Mouse (Mus musculus) embryonic stem cell, embryonic (primary cell): ENCODE results near the gene 1700029J07Rik.

Experiments used
- CTCF ChIA-PET, 4 experiments: fragments of 300-600 bp in 2 of 4; fragments of 350-600 bp in 2 of 4; sonication (Branson Sonifier 250); formaldehyde crosslinking; loops; one replicate each; lab custom pipeline; 2022; ENCODE audit warnings: inconsistent platforms in 2 of 4; lab: Charles Lee
- POLR2A ChIA-PET, 4 experiments: fragments of 300-600 bp in 2 of 4; fragments of 350-600 bp in 2 of 4; sonication (Branson Sonifier 250); formaldehyde crosslinking; loops; one replicate each; lab custom pipeline; 2022; ENCODE audit warnings: antibody characterized with exemption in 4 of 4, inconsistent platforms in 1 of 4; lab: Charles Lee

Gene 1700029J07Rik

DNA sequence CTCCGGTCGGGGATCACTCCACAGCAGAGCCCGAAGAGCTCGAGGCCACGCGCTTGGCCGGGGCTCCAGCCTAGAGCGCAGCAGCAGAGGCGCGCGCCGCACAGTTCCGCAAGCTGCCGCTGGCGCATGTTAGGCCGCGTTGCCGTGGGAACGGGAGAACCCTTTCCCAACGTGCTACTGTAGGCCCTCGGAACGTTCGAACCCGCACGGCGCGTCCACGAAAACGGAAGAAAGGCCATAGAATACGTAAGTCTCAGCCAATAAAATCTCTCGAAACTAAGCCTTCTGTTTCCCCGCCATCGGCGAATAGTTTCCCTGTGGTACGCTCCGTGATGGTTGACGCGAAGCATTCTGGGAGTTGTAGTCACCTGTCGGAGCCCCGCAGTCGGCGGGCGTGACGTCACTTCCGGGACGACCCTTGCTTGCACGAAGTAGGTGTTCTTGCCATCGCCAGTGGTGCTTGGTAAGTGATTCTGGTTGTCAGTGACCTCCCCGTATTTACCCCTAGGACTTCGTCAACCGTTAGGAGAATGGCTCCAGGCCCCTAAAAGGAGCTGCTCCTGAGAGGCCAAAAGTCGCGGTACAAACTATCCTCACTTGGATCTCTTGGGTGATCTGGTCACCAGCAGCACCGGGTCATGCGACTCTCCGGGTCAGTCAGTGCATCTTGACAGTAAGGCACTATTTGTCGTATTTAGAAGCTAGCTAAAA is at the start of gene 1700029J07Rik, which contains the start of gene Ufsp2:
1700029J07Rik (minus strand) TSS at position 127 of the 711 bp plus-strand sequence.
Ufsp2 (plus strand) TSS at position 403 of the 711 bp plus-strand sequence.
- CTCF ChIA-PET = interaction anchor here in 2 of 4 experiments (0.6 to 0.7 kb wide), 3 partner anchors 134 to 244 kb away, joined by 3 to 6 read pairs (median 5); no protein-coding TSS in a partner anchor
- POLR2A ChIA-PET = interaction anchor here in 3 of 4 experiments (0.7 to 3.3 kb wide), 14 partner anchors 21 to 236 kb away, joined by 3 to 27 read pairs (median 4); partner anchors contain the start of genes Lrp2bp (in 2 of the 3) and Slc25a4 (in 2 of the 3)

DNA sequence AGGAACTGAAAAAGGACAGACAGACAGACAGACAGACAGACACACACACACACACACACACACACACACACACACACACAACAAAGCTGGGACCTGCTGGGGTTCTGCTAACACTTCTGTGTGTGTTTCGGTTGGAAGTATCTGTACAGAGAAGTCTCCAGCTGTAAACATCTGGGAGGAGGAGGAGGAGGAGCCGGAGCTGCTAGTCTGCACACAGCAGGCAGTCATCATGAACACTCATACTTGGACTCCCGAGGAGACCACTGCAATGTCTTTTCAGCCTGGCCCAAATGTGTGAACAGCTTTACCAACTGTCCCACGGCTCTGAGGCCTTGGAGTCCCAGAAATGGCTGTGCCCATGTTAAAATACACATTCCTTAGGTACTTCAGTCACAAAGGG is 49.3 kb upstream of the 1700029J07Rik start:
- POLR2A ChIA-PET = interaction anchor here in 2 of 4 experiments (1.2 to 2.0 kb wide), 2 partner anchors 11 to 25 kb away, joined by 3 to 6 read pairs; partner anchors contain the start of gene Lrp2bp (in 1 of the 2)
- CTCF ChIA-PET = no interaction called here

DNA sequence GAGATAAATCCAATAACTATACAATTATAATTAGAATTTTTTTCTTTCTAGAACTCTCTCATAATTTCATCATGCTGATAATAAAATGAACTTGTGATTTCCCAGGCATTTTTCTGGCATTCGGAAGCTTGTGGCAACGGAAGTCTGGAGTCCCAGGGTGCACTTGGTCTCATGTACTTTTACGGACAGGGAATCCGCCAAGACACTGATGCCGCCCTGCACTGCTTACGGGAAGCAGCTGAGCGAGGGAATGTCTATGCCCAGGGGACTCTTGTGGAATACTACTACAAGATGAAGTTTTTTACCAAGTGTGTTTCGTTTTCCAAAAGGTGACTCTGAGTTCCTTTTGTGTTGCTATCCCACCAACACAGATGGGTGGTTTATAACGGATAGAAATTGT is 47.7 kb upstream of the 1700029J07Rik start:
- POLR2A ChIA-PET = interaction anchor here in 1 of 4 experiments (1.2 to 2.0 kb wide), 2 partner anchors 12 to 23 kb away, joined by 6 read pairs; partner anchors contain the start of gene Lrp2bp
- CTCF ChIA-PET = interaction anchor here in 1 of 4 experiments (0.6 kb wide), 1 partner anchor 1465 kb away, joined by 4 read pairs; no protein-coding TSS in a partner anchor

DNA sequence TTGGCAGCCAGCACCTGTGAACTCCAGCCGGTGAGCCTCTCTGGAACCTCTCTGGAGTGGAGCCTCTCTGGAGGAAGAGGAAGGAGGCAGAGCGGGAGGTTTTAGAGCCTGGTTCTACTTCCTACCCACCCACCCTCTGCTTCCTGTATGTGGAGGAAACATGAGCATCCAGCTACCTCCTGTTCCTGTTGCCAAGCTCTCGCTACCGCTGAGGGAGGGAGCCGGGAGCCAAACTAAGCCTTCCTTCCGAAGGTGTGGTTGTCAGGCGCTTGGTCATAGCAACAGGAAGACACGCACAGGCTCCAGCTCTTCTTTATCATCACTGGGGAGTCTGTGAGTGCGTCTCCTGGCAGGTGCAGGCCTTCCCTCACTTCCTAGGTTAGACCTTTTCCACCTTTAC is 47.2 kb upstream of the 1700029J07Rik start:
- ChIA-PET CTCF (interaction anchor here in 1 of 4 experiments (0.6 kb wide), 1 partner anchor 1466 kb away, joined by 4 read pairs; no protein-coding TSS in a partner anchor), POLR2A (interaction anchor here in 2 of 4 experiments (0.5 to 1.2 kb wide), 2 partner anchors 11 to 891 kb away, joined by 3 to 6 read pairs; no protein-coding TSS in a partner anchor)

DNA sequence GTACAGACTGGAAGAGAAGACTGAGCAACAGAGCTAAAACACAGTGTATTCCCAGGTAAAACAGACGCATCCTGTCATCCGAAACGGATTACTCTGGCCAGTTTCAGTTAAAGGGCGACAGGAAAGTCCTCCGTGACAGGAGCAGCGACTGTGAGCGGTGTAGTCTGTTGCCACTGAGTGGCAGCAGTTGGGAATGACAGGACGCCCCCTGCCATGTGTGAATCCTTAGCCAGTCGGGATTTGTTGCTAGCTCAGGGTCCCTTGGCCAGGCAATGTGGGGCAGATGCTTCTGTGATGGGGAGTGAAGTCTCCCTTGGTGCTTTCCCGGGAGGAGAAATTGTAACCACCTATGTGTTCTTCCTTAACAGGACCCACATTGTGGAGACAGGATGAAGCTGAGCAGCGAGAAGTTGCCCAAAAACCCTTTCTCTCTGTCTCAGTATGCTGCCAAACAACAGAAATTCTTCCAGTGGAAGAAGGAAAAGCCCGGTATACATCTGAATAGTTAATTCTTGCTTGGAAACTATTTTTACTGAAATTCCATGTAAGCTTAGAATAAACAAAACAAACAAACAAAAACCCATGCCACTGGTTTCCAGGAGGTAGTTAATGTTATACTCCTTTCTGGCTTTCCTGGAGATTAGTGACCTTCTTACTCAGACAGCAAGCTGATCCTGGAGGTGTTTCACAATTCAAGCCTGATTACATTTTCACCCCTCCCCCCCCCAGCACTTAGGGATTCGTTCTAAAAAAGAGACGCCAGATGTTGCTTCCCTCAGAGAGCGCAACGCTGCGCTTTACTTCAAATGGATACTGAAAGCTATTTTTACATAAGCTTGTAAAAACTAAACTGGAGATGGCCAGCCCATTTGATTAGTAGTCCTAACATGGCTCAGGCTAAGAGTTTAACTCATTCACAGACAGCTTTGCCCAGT is 36.0 kb upstream of the 1700029J07Rik start:
- CTCF ChIA-PET = interaction anchor here in 2 of 4 experiments (0.6 to 1.4 kb wide), 3 partner anchors 12 to 502 kb away, joined by 3 to 5 read pairs (median 3); partner anchors contain the start of gene Lrp2bp (in 1 of the 2)
- POLR2A ChIA-PET = interaction anchor here in 2 of 4 experiments (0.8 to 2.4 kb wide), 8 partner anchors 9 to 200 kb away, joined by 3 to 17 read pairs (median 6); partner anchors contain the start of genes Slc25a4 (in 2 of the 2), 1700029J07Rik (in 1 of the 2), Lrp2bp (in 1 of the 2) and Ufsp2 (in 1 of the 2)

DNA sequence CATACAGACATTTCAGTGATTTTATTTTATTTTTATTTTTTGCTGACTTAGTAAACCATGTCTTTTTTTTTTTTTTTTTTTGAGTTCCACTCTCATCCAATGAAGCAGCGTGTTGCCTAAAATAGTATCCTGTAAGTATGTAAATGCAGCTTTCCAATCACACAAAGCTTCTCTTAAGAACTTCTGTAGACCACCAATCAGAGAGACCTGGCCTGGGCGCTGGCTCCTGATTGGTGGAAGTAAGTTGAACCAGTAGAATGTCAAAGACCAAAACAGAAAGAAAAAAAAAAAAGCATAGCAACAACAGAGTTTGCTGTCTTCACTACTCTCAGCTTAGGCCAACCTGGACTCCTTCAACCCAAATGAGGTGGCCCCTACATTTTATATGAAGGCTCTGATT is 35.3 kb upstream of the 1700029J07Rik start:
- POLR2A ChIA-PET = interaction anchor here in 2 of 4 experiments (0.6 to 2.4 kb wide), 10 partner anchors 9 to 1072 kb away, joined by 3 to 17 read pairs (median 4); partner anchors contain the start of genes Slc25a4 (in 2 of the 2), 1700029J07Rik (in 1 of the 2), Lrp2bp (in 1 of the 2) and Ufsp2 (in 1 of the 2)

DNA sequence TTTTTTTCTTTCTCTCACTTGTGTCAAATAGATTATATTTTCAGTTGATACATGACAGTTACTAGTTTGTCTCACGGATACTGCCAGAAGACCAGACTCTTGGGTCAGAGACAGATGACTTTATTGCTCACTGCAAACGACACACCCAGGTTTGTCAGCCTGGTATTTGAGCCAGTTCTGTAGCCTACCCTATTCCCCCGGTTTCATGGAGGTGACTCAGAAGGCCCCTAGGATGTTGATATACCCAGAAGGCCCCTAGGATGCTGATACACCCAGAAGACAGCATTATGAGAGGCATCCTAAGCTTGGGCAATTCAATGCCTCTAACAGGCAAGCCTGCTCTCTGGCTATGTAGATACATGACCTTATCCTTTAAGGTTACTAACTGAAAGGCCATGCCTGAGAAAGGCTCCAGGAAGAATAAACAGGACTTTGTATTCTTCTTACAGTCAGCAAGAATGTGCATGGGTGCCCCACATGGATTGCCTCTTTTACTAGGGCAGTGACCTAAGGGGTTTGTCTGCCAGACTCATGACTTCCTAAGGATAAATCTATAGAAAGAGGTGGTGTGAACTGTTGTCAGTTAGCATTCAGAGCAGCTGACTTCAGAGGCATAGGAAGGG is 32.1 kb upstream of the 1700029J07Rik start:
- ChIA-PET CTCF (interaction anchor here in 1 of 4 experiments (0.7 kb wide), 1 partner anchor 1116 kb away, joined by 3 read pairs; no protein-coding TSS in a partner anchor), POLR2A (no interaction called here)

More for the DNA sequence above, 35.3 kb upstream of the 1700029J07Rik start:
- CTCF ChIA-PET = interaction anchor here in 2 of 4 experiments (0.6 to 1.4 kb wide), 3 partner anchors 10 to 661 kb away, joined by 4 to 8 read pairs (median 5); partner anchors contain the start of gene Lrp2bp (in 1 of the 2)

DNA sequence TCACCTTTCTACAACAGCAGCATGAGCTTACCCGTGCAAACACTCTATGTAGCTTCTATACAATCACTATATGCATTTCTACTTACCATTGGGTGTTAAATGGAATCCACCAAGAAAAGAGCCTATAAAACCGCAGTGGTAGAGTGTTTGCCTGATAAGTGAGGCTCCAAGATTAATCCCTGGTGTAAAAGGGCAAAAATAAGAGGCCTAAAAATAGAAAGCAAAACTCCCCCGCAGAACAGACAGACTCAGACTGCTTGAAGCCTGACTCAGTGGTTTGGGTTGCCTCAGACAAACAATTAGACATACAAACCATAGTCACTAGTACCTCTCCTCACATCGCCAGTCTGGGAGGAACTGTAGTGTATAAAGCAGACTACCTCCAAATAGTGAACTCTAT is 30.5 kb upstream of the 1700029J07Rik start, which contains the start of gene Ankrd37:
Ankrd37 (minus strand) TSS at position 112 of the 400 bp plus-strand sequence.
- CTCF ChIA-PET = no interaction called here

DNA sequence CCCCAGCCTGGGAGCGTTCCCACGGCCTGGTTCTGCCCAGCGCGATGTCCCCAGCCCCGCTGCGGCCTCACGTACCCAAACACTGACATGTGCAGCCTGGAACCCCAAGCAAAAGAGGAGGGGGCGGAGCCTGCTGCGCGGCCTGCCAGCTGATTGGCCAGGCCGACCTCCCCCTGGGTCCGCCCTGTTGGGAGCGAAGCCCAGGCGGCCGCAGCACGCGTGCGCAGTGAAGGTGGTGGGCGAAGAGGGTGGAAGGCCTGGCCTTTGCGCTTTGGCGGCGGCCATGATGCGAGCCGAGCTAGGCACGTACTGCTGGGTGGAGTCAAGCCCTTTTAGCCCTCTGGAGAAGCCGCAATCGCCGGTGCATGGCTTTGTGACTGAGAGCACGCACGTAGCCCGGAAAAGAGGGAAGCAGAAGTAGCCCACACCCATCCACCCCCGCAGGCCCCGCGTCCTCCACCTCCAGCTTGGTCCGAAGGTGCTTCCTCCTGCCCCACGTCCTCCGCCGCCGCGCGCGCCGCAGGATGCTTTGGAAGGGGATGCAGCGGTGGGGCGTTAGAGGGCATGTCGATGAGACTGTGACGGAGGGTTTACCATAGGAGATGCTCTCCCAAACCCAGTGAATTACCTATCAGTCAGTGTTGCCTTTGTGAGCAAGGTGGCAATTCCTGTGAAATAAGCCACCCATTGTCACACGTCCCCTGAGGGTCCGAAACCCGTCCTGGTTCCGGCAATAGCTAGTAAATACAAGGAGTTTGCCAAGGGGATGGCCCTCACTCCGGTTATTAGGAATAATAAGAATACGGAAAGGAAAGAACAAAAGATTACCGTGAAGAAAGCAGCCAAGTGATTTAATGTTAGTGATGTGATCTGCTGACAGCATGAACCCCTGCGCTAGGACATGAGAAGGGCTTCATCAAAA is 25.0 kb upstream of the 1700029J07Rik start:
- POLR2A ChIA-PET = interaction anchor here in 3 of 4 experiments (0.6 to 2.7 kb wide), 30 partner anchors 8 to 617 kb away, joined by 3 to 27 read pairs (median 4); partner anchors contain the start of genes 1700029J07Rik (in 3 of the 3), Ufsp2 (in 3 of the 3), Slc25a4 (in 2 of the 3) and Acsl1 (in 1 of the 3)

More for the DNA sequence above, 30.5 kb upstream of the 1700029J07Rik start, which contains the start of gene Ankrd37:
- POLR2A ChIA-PET = no interaction called here

DNA sequence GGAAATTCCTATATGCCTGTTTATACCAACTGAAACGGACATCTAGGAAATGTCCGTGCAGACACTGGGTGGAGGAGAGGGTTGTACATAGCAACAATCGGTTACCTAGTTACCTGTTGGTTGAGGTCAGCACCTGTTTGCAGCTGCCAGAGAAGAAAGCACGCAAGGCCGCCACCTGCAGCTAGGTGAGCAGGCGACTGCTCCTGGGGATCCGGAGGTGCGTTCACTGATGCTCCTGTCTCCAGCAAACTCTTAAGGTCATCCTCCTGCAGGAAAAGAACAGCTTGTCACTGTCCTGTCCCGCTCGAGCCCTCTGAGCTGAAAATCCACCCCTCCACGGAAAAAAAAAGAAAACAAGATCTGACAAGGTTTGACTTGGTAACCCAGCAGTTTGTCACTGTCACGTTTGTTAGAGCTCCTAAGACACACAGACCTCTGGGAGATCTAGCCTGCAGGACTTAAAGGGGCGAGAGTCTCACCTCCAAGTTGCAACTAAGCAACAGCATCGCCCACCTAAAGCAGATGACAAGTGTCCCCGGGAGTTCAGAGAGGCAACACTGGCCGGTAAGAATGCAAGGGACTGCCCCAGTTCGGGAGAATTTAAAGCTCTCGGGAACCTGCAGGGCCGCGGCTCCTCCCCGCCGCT is 24.2 kb upstream of the 1700029J07Rik start, which contains the start of gene Lrp2bp:
Lrp2bp (plus strand) TSS at position 166 of the 646 bp plus-strand sequence.
- CTCF ChIA-PET = interaction anchor here in 2 of 4 experiments (0.7 to 1.4 kb wide), 5 partner anchors 11 to 600 kb away, joined by 3 to 5 read pairs (median 4); no protein-coding TSS in a partner anchor
- POLR2A ChIA-PET = interaction anchor here in 3 of 4 experiments (0.7 to 2.7 kb wide), 25 partner anchors 8 to 618 kb away, joined by 3 to 27 read pairs (median 5); partner anchors contain the start of genes 1700029J07Rik (in 3 of the 3), Ufsp2 (in 3 of the 3), Slc25a4 (in 2 of the 3) and Acsl1 (in 1 of the 3)

More for the DNA sequence above, 25.0 kb upstream of the 1700029J07Rik start:
- CTCF ChIA-PET = interaction anchor here in 3 of 4 experiments (0.6 to 1.4 kb wide), 6 partner anchors 10 to 1636 kb away, joined by 3 to 5 read pairs (median 4); no protein-coding TSS in a partner anchor

DNA sequence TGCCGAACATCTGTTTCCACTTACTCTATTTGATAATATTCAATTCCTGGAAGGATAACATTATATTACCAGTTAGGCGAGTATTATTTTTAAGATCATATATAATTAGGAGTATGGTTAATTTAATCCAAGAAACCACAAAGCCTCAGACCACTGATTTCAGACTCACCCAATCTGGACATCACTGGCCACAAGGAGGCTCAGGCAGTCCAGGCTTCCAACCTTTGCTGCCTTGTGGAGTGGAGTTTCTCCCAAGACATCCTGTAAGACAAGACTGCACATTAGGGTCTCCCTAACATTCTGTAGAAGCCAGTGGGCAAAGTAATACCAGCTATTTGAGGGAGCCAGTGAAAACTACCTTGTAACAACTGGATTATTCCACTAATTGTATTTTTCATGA is 23.2 kb upstream of the 1700029J07Rik start:
- ChIA-PET POLR2A (interaction anchor here in 1 of 4 experiments (2.0 to 2.6 kb wide), 2 partner anchors 23 to 213 kb away, joined by 13 to 27 read pairs; partner anchors contain the start of genes 1700029J07Rik, Slc25a4 and Ufsp2), CTCF (no interaction called here)

DNA sequence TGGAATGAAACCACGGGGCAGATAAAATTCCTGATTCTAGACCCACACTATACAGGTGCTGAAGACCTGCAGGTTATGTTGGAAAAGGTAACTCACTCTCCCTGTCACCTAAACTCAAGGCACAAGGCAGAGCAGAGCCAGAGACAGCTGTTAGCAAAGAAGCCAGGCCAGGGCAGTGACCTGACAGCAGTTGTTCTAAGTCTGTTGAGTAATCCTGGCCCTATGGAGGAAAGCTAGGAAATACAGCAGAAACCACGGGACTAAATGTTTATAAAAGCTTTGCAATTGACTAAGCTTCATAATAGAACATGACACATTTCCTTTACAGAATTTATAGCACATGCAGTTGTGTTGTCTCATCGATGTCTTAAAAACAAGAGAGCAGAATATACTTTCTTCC is 20.5 kb upstream of the 1700029J07Rik start:
- ChIA-PET POLR2A (no interaction called here), CTCF (interaction anchor here in 2 of 4 experiments (0.5 to 1.2 kb wide), 2 partner anchors 25 to 110 kb away, joined by 4 read pairs; partner anchors contain the start of gene Pdlim3 (in 1 of the 2))

DNA sequence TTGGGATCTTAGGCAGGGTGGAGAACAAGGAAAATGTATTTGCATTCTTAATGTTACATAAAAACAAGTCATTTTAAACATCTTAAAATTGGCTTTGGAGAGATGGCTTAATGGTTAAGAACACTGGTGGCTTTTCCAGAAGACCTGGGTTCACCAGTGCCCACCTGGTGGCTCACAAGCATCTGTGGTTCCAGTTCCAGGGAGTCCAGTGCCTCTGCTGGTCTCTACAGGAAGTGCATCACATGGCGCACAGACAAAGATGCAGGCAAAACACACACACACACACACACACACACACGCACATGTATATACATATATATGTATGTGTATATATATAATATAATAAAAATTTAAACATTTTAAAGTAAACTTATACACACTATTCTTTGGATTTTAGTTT is 19.1 kb upstream of the 1700029J07Rik start:
- CTCF ChIA-PET = interaction anchor here in 2 of 4 experiments (0.6 to 0.7 kb wide), 8 partner anchors 12 to 547 kb away, joined by 3 to 5 read pairs (median 3); no protein-coding TSS in a partner anchor
- POLR2A ChIA-PET = interaction anchor here in 1 of 4 experiments (1.2 kb wide), 1 partner anchor 8 kb away, joined by 3 read pairs; no protein-coding TSS in a partner anchor

DNA sequence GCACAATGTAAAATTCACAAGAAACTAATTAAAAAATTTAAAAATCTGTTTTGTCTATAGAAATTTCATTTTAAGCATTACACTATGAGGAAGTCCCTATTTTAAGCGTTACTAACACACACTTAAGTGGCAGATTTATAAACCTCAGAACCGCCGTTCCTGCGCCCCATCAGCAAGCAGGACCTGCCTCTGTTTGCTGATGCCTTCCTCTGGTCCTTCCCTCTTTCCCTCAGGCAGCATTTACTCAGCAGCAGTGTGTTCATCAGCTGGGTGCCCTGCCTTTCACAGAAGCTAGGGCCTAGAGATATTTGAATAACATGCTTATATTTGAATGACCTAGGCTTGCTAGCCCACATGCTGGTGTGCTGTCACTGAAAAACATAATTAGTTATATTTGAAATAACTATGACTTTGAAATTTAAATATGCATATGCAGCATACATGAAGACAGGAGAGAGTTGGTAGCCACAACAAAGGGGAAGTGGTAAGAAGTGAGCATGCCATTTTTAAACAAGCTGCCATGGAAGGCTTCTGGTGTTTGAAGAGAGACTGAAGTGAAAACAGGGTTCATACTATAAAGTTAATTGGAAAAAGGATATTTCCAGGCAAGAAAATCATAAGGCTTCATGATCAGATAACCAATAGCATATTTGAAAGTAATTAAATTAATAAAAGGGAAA is 15.7 kb upstream of the 1700029J07Rik start:
- POLR2A ChIA-PET = interaction anchor here in 3 of 4 experiments (0.7 to 1.4 kb wide), 4 partner anchors 8 to 13 kb away, joined by 3 read pairs; partner anchors contain the start of gene Lrp2bp (in 1 of the 3)
- CTCF ChIA-PET = no interaction called here
